Mouse (Mus musculus) CH12.LX (cell line): ENCODE measurements at regions not wholly inside any gene's neighbourhood (a gene's known extent, or its start where the extent isn't known, plus 50 kb on each side); places are given as distances from the start of the nearest gene placed in this dataset.
"Not testable (repeated sequence)": the region's sequence is repeated elsewhere in the genome, so short reads cannot be mapped to it uniquely, and the experiment has no call there.

Experiments used
- ELF1 ChIP-seq: IDR thresholded peaks from 2 replicates; pipeline ENCODE4 v1.6.1; 2014; ENCODE audit warnings: low read depth, mild to moderate bottlenecking, inconsistent platforms, low read length, improper control_type of control experiment
- POLR2A ChIP-seq: IDR thresholded peaks from 2 replicates; pipeline ENCODE4 v1.6.1; 2011; ENCODE audit warnings: low read depth, mild to moderate bottlenecking, improper control_type of control experiment, low read length

DNA sequence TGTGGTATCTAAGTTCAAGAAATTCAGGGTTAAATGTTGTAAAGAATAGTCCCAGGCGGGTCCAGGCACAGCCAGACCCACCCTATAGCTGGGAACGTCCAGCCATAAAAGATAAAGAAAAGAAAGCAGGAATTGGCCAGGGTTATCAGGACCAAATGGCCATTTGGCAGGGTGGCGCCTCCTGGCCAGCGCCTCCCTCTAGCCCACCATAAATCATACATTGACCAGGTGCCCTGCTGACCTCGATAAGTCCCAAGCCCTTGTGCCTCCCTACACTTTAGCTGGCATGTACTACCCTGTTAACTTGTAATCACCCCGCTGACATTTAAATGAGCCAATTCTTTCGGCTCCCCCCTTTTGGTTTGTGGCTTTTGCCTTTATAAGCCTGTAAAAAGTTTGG lies 351.6 kb downstream of the Vrk1 start:
- not testable (repeated sequence) for TF ChIP-seq ELF1, POLR2A
